Mouse (Mus musculus): Measurements from ENCODE around the gene Mthfs.
"Not testable (repeated sequence)": the region's sequence is repeated elsewhere in the genome, so short reads cannot be mapped to it uniquely, and the experiment has no call there.

Gene Mthfs

DNA sequence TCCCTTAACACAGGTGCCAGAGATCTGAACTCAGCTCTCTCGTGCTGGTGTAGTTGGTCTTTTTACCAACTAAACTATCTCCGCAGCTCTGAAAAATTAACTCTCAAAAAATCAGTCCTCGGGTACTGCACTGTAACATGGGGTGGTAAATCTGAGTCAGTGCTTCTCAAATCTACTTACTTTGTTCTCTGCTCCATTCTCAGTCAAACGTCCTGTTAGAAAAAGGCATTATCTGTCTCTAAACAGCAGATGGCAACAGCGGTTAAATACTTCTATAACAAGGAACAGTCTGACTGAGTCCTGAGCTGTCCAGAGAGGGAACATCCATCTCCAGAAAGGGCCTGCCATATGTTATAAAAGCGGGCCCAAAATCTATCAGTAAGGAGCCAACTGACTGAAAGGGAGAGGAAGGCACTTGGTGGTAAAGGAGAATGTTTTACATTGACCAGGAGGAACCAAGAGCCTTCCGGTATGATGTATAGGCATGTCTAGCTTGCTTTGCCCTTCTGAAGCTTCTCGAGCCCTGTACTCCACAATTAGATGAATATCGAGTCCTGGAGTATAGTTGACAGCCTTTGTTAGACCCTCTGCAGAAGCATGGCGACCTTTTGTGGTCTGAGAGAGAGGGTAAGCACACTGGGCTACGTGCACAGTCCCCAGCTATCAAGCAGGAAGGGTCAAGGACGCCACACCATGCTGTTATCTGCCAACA lies at the start of gene Mthfs:
Gene Mthfs, plus strand, starts transcription at position 324 of the 712 bp plus-strand sequence.
- DNase-seq (ENCODE audit: low read depth, low spot score): not testable (repeated sequence)

DNA sequence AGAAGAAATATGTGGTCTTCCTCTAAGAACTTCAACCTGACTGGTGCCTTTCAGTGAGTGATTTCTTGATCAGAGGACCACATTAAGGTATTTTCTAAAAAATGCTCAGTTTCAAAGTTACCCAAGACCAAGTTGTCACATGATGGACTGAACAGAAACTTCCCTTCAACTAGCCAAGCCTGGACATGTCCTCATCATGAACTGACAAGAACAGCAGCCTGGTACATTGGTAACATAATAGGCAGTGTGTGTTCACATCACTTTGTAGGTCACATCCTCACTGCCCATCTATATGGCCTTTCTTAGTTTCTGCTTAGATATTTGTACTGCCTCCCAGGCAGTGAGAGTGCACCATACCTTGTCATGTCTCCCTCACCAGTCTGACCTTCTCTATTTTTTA lies 37.9 kb upstream of the Mthfs start:
- not testable (repeated sequence) for DNase-seq (ENCODE audit: low read depth, low spot score)

DNA sequence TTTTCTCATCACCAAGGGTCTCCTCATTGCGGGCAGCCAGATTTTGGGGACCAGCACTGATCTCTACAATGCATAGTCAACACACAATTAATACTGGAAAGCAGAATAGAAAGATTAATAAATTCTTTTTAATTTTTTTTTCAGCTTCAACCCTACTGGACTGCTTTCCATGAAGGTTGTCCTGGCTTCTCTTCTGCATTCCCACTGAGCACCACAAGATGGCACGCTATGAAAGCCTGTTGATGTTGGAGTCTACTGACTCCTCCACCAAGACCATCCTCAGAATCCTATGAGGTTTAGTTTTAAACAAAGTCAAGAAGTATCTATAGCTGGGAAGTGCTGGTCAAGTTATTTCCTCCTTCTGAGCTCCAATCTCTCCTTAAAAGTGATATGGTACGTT lies 31.6 kb upstream of the Mthfs start:
- DNase-seq (ENCODE audit: low read depth, low spot score): not testable (repeated sequence)

DNA sequence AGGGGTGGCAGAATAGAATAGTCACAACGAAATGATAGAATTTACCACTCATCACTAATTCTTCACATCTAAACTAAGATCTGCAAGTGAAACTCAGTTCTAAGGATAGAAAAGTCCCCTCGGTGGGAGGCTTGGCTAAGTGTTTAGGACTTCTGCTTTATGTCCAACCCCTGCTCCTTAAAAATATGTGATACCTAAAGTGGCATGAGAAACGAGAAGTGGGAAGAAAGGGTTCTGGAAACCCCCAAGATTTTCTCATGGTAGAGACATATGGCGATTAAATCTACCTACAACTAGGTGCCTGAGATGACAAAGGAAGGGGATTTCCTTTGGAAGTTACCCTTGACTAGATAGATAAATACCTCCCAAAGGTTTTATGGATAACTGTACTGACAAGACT lies 31.0 kb upstream of the Mthfs start:
- not testable (repeated sequence) for DNase-seq (ENCODE audit: low read depth, low spot score)

DNA sequence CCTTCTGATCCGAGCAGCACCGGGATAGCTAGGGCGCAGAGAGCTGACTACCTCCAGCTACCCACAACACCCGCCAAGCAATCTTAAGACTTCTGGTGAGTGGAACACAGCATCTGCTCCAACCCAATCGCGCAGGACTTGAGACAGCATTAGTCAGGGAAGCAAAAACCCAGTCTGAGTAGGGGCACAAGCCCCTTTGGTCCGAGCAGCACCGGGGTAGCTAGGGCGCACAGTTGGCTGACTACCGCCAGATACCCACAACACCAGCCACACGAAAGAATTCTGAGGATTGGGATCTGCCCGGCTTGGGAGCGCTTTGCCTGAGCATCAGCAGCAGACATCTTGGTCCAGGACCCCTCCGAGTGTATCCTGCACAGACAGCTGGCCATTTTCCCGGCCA lies 23.5 kb upstream of the Mthfs start:
- not testable (repeated sequence) for DNase-seq (ENCODE audit: low read depth, low spot score)

DNA sequence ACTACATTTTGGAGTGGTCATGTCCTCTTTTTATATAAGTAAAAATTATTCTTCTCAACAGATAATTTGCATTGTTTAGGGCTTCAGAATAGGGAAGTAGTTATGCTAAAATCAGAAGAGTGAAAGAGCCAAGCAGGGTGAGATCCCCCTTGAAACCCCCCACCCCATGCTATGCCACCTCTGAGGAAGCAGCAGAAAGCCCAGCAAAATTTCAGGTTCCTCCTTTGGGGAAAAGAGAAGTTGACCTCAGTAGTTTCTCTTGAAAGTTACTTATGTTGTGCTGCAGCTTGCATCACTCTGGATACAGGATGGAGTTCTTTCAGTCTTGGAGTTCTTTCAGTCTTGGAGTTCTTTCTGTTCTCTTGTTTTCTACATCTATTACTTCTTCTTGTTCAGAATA lies 15.0 kb upstream of the Mthfs start:
- DNase-seq (ENCODE audit: low read depth, low spot score): not testable (repeated sequence)

DNA sequence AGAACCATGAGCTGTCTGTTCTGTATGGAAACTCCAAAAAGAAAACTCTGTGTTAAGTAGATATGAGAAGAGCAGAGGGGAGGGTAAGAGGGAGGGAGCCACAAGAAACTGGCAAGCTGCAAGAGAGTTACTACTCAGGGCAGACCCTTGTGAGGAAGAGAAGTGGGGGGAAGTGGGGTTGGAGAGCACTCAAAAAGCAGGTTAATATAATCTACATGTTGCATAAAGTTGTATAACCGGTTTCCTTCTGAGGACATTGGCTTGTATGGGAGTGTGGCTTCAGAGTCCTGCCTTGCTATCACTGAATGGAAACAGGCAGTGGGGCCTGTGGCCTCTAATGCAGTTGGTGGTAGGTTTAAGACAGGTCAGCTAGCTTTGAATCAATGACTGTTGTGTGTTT lies 13.0 kb upstream of the Mthfs start:
- not testable (repeated sequence) for DNase-seq (ENCODE audit: low read depth, low spot score)

DNA sequence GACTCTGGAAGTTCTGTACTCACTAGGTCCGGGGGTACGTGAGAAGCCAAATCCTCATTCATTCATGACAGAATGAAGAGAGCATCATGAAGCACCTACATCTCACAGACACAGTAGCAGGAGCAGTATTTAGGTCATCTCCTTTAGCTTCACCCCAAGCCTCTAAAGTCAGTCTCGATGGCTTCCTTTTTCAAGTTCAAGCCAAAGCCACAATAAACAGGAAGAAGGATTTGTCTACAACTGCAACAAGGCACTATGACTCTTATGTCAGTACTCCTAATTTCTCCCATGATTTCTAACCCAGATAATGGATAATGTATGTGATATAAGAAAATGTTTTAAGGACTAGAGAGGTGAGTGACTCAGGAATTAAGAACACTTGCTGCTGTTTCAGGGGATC lies 12.1 kb upstream of the Mthfs start:
- DNase-seq (ENCODE audit: low read depth, low spot score): not testable (repeated sequence)

DNA sequence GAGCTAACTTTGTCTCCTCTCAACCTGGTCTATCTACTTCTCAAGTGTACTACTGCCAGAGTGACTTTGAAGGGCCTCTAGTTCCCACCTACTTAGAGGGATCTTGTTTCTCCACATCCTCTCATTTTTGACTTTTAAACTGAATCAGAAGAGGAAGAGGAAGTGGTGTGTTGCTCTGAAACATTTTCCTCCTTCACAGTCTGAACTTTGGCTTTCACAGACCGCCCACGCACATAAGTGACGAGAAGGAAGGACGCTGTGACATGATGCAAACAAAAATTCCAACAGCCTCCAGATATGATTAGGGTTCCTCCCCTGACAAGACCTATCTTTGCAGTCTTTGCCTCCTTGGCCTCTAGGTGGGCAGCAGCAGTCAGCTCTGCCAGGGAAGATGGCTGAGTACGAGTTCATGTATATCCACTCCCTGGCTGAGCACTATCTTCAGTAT lies 11.5 kb upstream of the Mthfs start, which contains the start of the genes Bcl2a1b and Gm29094:
Gene Bcl2a1b, plus strand, starts transcription at position 241 of the 448 bp plus-strand sequence.
Gene Gm29094, plus strand, starts transcription at position 411 of the 448 bp plus-strand sequence.
- DNase-seq (ENCODE audit: low read depth, low spot score): not testable (repeated sequence)

DNA sequence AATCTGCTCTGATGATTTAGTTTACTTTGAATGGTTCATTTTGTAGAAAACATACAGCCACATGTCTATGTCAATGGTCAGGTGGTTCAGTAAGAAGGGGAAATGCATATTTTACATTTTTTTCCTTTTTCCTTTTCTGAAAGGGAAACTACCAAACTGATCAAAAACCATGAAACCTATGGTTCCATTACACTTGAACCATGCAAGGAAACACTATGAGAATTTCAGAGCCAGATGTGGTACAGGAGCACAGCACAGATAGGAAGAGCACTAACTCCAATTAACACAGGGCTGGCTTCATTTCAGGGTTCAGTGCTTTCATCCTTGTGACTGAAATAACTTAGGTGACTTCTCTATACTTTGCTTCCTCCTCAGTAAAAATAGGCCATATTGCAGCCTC lies 8.2 kb upstream of the Mthfs start:
- not testable (repeated sequence) for DNase-seq (ENCODE audit: low read depth, low spot score)

DNA sequence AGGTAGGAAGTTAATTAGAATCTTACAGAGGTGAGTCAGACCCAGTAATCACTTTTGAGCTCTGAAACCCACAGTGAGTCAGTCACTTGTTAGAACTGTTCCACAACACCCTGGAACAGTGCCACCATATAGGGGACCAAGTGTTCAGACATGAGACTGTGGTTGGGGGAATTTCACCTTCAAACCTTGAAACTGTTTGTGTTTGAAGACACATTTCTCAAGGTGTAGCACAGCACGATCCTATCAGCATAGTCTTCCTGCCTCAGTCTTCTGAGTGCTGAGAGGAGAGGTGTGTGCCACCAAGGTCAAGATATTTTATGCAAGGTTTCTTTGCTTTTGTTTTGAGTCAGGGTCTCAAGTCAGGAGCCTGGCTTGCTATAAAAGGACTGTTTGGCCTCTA lies 1.5 kb upstream of the Mthfs start:
- not testable (repeated sequence) for DNase-seq (ENCODE audit: low read depth, low spot score)

DNA sequence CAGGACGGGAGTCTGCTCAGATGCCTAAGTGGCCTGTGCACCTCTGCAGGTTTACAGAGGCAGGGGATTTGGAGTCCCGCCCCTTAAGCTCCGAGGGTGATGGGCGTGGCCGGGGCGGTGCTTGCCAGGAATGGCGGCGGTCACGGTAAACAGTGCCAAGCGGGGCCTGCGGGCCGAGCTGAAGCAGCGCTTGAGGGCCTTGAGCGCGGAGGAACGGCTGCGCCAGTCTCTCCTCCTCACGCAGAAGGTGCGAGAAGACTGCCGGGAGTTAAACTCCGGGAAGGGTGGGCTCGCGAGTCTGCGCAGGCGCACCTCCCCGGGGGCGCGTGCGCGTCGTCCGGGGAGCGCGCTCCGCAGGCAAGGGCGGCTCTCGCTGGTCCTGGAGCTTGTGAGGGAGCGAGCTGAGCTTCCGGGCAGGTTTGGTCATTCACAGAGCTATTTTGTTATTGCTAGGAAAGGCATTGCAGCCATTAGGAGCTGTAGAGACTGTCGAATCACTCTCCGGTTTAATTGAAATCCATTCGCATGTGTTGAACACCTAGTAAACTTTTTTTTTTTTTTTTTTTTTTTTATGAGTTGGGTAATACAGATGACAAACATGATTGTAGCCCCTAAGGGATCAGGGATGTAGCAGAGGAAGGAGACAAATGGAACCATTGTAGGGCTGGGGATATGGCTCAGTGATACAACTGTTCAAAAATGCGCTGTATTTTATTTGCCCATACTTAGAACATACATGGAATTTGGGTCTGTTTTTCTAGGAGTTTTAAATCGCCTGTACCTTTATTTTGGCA lies 786 bp downstream of the Mthfs start:
- DNase-seq (ENCODE audit: low read depth, low spot score): not testable (repeated sequence)

DNA sequence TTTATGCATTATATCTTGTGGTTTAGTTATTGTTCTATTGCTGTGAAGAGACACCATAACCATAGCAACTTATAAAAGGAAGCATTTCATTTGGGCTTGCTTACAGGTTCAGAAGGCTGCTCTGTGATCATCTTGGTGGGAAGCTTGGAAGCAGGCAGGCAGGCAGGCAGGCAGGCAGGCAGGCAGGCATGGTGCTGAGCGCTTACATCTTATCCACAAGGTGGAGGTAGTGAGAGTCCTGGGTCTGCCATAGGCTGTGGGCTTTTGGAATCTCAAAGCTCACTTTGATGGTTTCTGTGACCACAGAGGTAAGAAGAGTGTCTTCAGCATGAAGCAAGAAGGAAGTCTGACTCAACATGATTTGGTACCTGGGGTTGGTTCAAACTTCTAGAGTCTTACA lies 2.0 kb downstream of the Mthfs start:
- DNase-seq (ENCODE audit: low read depth, low spot score): not testable (repeated sequence)

DNA sequence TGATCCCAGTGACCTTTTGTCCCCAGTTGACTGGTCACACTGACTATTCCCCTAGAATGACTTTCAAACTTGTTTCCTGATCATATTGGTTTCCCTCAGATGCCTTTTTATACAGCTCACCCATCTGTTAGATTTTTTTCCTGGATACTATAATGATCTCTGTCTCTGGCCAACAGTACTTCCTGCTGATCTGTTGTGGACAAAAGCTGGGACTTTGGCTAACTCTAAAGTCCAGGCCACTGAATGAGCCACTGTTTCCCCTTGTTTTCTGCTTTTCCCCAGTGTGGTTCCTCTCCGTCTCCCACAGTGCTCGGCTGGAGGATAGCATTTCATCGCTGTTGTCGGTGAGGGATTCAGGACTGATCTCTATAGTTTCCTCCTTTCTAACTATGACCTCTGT lies 7.7 kb downstream of the Mthfs start:
- not testable (repeated sequence) for DNase-seq (ENCODE audit: low read depth, low spot score)

DNA sequence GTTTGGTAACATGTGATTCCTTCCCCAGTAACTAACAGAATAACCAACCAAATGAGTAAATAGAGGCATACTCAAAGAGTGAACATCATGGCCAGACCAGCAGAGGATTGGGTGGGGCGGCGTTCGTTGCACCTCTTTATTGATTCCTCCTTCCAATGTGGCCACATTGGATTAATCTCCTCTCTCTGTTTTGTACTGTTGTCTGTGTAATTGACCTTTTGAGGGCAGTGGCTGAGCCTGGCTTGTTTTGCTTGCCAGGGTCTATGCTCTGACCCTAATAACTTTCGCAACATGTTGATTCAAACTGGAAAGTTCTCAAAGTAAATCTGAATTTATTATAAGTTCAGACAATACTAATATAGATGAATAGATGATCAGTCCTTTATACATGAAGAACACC lies 9.2 kb downstream of the Mthfs start:
- not testable (repeated sequence) for DNase-seq (ENCODE audit: low read depth, low spot score)

DNA sequence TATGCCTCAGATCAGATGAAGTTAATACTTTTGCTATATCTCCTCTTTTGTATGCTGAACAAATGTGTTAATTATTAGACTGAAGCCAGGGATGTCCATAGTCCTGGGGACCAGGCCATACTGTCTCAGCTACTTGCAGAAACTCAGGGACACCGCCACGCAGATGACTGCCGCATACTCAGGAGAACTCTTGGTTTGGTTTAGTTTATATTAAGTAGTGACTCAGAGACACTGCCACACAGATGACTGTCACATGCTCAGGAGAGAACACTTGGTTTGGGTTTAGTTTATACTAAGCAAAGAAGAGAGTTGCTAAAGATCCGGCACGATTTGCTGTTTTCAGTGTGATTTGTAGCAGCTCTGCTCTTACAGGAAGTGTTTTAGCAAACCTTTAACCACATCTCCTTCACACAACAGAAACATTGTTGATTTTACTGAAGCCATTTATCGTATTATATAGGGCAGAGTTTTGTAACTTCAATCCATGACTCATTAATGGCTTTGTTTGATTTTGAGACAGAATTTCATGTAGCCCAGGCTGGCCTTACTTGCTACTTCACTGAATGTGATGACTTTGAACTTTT lies 10.3 kb downstream of the Mthfs start:
- DNase-seq (ENCODE audit: low read depth, low spot score): not testable (repeated sequence)

DNA sequence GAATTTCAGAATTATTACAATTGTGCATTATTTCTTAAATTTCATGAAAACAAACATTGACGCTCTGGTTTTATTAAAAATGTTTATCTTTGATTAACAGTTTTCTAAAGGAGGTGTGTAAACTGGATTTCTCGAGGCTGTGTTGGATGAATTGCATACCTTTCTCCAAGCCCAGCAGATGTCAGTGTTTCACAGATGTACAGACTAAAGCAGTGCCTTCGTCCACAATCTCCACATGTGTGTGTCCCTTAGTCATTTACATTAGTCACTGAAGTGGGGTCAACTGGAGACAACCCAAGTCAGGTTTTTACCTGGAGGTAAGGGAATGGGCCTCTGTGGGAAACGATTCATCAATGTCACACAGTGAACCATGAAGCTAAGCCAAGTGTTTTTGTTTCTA lies 15.6 kb downstream of the Mthfs start:
- DNase-seq (ENCODE audit: low read depth, low spot score): no peak

DNA sequence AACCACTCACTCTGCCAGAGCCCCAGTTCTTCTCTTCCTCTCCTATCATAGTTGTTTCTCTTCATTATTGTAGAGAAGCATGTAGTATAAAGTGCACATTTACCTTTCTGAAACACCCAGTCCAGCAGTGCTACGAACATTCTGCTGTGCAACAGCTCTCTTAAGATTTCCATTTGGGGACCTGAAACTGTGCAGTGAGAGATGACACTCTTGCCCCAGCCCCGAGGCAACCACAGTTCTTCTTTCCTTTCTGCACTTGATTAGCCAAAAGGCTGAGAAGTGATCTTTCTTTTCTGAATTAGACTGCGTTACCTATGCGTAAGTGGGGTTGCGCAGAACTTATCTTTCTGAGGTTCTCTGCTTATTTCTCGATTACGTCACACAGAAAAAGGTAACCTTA lies 17.6 kb downstream of the Mthfs start:
- DNase-seq (ENCODE audit: low read depth, low spot score): no peak

DNA sequence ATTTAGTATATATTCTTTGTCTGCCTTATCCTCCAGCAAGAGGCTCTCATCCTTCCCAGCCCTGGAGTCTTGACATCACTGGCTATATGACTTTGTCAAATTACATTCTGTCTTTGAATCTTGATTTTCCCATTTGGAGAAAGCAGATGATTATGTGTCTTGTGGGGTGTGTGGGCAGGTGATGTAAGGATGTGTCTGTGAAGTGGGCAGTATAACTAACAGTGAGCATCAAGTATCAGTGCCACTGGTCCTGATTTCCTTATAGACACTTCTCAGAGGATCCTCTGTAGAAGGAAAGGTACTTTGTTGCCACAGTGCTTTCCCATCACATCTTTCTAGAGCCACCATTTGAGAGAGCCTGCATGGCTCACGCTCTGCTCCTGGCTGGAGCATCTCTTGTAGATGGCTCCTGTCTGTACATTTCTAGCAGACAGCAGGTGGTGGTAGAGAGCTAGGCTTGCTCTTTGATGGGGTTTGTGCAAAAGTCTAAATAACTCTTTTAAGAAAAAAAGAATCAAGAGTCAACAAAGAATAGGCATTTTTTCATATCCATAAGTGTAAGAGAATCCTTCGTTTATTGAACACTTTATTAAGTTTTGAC lies 20.5 kb downstream of the Mthfs start:
- DNase-seq (ENCODE audit: low read depth, low spot score): not testable (repeated sequence)

DNA sequence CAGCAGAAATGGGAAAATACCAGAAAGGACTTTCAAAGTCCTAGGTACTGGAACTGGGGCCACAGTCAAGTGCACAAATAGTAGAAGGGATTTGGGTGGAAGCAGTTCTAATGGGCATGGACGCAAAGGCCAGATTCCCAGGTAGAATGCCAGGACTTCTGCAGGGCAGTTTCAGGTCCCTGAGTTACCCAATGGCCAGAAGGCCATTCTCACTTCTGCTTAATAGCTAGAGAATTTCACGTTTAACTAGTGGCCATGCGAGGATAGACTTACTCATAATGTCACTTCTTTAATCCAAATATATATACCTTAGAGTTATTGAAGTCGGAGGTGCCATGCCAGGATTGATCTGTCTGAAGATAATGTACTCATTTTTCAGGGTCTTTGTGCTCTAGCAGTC lies 26.7 kb downstream of the Mthfs start:
- DNase-seq (ENCODE audit: low read depth, low spot score): not testable (repeated sequence)

DNA sequence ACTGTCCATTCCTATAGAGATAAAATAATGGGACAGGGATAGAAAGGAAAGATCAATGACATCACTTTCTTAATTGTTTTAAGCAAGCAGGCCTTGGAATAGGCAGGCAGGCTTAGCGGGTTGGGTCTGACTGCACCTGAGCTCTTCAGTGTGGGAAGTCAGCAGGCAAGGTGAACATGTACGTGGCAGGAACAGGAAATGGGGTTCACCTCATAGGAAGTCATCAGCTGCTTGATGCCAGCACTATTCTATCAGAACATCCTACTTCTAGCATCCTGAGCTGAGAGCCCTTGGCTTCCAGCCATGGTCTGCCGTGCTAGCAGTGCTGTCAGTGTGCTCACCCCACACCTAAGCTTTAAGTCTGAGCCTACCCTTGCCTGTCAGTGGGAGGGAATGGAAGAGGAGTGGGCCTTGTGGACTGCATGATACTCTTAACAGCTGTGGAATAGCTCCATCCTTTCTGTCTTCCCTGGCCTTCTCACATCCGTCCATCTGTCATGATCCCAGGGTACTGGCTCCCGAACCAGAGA lies 28.6 kb downstream of the Mthfs start:
- DNase-seq (ENCODE audit: low read depth, low spot score): not testable (repeated sequence)
